Mouse (Mus musculus) adipocyte (in vitro differentiated cells): ENCODE results near the gene Thap7.
A peak's percentile ranks its signal among the peaks of the same experiment; 100 is the strongest.

ENCODE experiments used
- DNase-seq: peaks from one replicate; pipeline ENCODE4 v3.0.0-alpha.2; 2016; ENCODE audit warnings: low spot score

The Thap7 gene

DNA sequence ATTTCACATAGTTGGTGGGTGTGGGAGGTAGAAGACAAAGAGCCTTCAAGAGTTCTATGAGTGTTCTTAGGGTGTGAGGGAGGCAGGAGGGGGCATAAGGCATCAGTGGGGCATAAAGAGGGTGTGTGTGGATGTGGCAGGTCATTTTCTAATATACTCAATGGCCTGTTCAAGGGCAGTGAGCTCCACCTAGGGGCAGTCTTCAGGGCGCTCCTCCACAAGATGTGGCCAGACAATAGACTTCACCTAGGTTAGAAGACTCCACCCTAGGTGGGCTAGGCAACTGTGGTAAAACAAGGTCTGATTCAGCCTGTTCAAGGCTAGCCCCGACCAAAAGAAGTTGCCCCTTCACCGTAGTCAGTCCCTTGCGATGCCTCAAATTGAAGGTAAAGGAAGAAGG lies 1.3 kb upstream of the Thap7 start:
- DNase-seq, result peak; percentile 45

- DNase-seq, result peak; percentile 48
These were observed 852 bp downstream of the Thap7 start for GRCm38 (mm10) chr16:17529981-17530586.

DNA sequence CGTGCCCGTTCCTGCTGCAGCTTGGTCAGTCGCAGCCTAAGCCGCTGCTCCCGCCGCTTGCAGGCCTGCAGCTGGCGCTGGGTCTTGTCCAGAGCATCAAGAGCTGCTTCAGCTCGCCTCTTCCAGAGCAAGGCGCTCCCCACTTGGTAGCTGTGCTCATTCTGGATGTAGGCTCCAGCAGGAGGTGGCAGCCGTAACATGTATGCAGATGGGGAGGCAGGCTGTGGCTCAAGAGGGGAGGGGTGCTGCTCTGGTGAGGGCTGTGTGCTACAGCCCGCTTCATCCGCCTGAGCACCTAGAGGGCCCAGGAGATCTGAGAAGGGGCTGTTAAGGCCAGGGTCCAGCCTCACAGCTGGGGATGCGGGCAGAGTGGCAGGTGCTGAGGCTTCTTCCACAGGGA lies 2.7 kb downstream of the Thap7 start:
- no peak for DNase-seq

DNA sequence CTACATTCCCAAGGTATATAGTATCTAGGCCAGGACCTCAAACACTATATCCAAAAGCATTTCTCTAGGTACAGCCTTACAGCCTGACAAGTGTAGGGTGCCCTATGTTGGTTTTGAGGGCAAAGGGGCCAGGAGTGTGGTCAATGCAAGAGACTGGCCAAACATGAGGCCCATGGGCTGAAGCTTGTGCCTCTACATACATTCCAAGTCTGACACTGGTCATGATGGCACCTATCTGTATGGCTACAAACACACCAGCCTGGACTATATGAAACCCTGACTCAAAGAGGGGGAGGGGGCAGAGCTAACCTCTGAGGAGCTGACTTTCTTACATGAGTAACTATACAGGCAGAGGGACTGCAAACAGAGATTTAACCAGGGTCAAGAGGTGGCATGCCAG lies 3.3 kb downstream of the Thap7 start:
- DNase-seq, result no peak

DNA sequence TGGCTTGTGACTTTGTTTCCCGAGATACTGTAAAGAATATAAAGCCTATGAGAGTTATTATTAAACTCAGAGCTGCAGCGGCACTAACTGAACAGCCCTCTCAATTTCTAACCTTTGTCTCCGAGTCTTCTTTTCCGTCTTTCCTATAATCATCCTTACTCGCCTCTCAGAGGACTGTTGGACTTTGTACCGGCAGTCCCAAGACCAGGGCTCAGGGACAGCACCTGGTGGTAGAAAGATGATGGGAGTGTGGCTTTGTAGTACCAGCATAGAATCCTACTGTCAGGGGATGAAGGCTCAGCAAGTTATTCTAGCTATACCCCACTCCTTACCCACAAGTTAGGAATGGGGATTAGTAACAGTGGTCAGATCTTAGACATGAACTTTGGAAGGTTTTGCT lies 4.7 kb downstream of the Thap7 start:
- no peak for DNase-seq

DNA sequence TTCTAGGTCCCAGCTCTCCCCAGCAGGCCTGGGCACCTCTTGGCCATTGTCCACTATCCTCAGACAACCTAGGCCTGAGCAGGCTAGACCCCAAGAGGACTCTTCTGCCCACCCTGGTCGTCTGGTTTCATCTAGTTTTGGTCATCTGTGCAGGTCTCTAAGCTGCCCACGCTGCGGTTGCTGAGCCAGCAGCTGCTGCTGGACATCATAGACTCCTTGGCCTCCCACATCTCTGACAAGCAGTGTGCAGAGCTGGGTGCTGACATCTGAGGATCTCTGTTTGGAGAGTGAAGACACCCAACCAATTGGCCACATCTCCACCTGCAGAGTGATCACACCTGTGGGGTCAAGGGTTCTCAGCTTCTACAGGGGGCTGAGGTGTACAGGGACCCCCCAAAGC lies 5.4 kb downstream of the Thap7 start:
- no peak for DNase-seq

DNA sequence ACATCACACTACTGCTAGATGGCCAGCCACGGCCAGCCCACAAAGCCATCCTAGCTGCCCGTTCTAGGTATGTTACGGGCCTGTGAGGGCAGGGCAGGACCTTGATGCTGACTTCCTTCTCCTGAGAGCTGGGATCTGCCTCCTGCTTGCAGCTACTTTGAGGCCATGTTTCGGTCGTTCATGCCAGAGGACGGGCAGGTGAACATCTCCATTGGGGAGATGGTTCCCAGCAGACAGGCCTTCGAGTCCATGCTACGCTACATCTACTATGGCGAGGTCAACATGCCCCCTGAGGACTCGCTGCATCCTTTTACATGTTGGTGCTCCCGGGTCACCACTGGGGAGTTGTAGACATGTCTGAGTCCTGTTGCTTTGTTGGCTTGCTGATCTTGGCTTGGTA lies 6.8 kb downstream of the Thap7 start:
- no peak for DNase-seq

GRCm38 (mm10) chr16:17518910-17519309 lies 12.0 kb downstream of the Thap7 start:
- DNase-seq, result no peak

DNA sequence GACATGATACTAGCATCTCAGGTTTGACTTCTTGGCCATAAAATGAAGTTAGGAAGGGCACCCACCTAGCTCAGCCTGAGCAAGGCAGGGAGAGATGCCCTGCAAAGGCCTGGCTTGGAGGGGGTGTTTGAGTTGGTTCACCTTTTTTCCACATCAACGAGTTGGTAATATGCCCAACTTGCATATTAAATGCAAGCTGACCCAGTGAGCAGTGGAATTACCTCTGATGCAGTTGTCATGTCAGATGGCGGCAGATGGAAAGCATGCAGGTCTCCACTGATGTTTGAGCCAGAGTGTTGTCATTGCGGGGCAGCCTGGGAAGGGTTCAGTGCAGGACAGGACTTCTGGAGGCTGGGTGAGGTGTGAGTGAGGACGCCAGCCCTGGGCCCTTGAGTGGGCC lies 19.5 kb downstream of the Thap7 start:
- DNase-seq, result no peak

DNA sequence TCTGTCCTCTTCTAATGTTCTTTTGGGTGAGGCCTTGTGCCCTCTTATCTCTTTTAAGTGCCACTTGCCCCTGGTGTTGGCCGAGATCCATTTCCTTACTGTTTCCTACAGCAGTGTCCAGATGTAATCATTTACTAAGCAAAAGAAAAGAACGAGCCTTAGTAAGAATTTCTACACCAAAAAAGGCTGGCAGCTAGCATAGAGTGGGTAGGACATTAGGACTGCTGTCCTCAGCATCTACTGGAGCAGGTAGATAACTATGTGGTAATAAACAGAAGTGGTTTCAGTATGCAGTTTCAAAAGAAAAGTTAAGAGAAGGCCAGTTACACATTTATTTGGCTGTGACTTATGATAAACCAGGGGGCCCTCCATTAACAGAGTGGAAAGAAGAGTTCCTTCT lies 20.2 kb downstream of the Thap7 start:
- no peak for DNase-seq

DNA sequence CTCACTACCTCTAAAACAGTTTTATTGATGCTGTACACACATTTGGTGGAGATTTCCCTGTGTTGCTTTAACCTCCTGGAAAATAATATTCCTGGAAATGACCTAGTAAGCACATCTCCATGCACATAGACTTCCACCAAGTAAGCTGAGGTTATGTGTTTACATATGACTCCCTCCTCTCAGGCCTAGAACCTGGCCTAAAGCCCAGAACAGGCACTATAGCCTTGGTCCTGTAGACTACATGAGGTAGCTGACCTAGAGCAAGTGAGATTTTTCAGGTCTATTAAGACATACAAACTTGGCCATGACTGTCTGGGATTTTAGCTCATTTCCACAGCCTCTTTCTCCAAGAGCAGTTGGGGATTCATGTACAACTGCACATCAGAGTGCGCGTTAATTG lies 20.8 kb downstream of the Thap7 start:
- no peak for DNase-seq

GRCm38 (mm10) chr16:17509240-17509597 lies 21.7 kb downstream of the Thap7 start:
- DNase-seq, result peak; percentile 52

DNA sequence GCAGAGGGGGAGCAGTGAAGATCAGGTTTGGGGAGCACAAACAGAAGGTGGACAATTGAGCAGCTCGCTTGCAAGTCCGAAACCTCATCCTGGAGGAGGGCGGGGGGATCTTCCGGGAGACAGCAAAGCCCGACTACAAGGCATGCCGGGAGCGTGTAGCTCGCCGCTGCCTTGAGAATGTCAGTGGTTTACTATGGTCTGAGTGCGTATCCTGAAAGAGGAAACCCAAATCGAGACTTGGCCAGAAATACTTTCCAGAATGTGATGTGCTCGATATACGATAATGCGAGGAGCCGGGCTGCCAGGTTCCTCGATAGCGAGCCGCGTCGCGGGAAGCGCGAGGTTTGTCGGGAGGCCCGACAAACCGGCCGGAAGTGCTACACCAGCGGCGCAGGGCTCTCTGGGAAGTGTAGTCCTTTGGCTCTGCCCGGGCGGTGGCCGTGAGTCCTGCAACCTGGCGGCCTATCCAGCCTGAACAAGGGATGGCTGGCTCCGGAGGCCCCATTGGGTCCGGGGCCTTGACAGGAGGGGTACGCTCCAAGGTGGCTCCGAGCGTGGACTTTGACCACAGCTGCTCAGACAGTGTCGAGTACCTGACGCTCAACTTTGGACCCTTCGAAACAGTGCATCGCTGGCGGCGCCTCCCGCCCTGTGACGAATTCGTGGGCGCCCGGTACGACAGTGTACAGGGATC lies 22.2 kb downstream of the Thap7 start, which contains the start of gene Lztr1:
Gene Lztr1, plus strand, starts transcription at position 143 of the 694 bp plus-strand sequence.
- peak; percentile 91 for DNase-seq

DNA sequence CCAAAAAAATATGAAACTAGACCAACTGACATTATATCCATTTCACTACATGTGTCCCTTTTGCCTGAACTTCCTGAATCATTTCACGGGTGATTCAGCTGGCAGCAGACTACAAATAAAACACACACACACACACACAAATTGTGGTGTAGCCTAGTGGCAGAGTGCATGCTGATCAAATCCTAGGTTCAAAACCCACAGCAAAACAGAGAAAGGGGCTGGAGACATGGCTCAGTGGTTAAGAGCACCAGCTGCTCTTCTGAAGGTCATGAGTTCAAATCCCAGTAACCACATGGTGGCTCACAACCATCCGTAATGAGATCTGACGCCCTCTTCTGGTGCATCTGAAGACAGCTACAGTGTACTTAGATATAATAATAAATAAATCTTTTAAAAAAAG lies 22.9 kb downstream of the Thap7 start:
- peak; percentile 24 for DNase-seq

GRCm38 (mm10) chr16:17507018-17507552 lies 23.9 kb downstream of the Thap7 start:
- no peak for DNase-seq

- DNase-seq, result no peak
These were observed 28.3 kb downstream of the Thap7 start for GRCm38 (mm10) chr16:17502681-17503080.

GRCm38 (mm10) chr16:17499249-17499883 lies 31.6 kb downstream of the Thap7 start:
- DNase-seq, result no peak

DNA sequence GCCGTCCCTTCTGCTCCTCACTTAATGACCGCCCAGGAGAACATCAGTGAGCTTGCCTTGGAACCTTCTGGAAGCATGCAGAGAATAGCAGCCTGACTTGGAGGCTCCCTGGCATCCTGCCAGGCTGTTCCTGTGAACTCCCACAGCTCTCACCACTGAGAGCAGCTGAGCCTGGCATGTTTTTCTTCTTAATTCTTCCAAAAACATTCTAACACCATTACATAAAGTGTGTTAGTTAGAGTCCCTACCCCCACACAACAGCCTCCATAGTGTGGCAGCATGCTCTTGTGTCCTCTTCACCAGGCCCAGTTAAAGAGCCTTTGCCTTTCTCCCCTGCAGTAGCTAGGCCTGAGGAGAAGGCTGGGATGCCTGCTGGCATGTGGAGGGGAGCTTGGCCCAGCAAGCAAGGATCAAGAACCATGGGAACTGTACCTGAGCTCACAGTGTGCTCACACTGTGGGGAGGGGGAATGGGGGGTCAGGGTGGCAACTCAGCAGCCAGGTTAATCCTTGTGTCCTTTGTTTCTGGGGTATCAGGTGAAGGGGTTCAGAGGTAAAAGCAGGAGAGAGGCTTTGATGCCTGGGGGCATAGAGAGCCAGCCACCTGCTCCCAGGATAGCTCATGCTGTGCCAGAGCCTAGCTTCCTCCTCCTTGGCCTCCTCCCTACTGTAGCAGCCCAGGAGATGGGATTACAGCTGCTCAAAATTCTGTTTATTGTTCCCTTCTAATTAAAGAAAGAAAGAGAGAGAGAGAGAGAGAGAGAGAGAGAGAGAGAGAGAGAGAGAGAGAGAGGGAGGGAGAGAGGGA lies 34.2 kb downstream of the Thap7 start:
- peak; percentile 79 for DNase-seq

DNA sequence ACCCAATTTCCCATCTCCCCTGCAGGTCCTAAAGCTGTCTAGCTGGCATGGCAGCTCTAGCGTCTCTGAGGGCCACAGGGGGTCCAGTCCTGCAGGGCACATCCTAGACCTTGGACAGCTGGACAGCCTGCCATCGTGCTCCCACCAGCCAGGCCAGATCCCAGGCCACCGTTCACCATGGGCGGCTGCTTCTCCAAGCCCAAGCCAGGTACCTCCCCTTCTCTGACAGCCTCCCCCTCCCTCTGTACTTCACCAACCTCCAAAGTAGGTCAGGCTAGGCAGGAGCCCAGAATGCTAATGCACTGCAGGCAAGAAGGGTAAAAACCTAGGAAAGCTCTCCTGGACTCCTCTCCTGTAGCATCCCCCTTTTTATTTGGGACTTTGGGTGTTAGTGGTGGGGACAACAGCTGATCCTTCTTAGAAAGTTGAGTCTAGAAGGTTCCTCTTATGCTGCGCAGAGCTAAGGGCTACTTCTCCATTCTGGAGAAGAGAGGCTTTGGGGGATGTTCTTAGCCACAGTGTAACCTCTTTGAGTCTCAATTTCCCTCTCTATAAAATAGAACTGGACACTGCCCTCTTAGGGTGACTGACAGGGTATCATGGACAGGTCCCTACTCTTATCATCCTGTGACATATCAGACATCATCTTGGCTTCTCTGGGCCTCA lies 38.9 kb downstream of the Thap7 start:
- DNase-seq, result no peak

GRCm38 (mm10) chr16:17491154-17491553 lies 39.8 kb downstream of the Thap7 start:
- DNase-seq, result no peak

- no peak for DNase-seq
These were observed 41.3 kb downstream of the Thap7 start, which contains the start of gene Aifm3 for GRCm38 (mm10) chr16:17489469-17490111. Gene Aifm3 (plus strand): TSS chr16:17489611.
